Mouse (Mus musculus): ENCODE measurements around the gene Atg2b. TPM values are rescaled to one million over a fixed set of nuclear protein-coding genes. Genes with fewer than 3 reads are reported as not detected.

Gene Atg2b
- 10 to 100 TPM; 10.1 to 14.4 TPM for polyA plus RNA-seq (2017; shearing (Covaris generic))

DNA sequence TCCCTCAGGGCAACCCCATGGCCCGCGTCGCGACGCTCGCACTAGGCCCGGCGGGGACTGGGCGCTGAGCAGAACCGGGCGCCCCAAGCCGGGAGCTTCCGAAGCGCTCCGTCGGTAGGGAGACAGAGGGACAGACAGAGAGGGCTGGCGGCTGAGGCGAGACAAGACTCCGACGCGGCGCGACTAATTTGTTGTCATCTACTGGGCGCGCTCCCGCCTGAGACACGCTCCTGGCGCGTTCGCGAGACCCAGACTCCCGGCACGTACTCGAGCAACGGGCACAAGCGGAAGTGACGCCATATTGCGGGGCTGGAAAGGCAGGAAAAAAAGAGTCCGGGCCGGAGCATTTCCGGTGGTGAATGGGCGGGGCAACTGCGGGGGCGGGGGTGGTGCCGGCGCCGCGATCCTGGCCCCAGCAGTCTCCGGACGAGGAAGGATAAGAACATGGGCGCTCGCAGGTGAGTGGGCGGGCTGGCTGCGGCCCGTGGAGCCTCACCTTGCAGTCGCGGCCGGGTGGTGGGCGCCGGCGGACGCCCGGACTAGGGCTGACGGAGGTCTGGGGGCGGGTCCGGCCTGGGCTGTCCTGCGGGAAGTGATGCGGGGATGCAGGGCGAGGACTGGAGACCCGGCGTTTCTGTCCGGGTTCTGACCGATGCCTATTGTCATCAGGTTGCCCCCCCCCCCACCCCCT, at the start of gene Atg2b:
TSS of gene Atg2b (minus strand) at position 211 of the 691 bp plus-strand sequence.
- ATAC-seq: peak; percentile 82

DNA sequence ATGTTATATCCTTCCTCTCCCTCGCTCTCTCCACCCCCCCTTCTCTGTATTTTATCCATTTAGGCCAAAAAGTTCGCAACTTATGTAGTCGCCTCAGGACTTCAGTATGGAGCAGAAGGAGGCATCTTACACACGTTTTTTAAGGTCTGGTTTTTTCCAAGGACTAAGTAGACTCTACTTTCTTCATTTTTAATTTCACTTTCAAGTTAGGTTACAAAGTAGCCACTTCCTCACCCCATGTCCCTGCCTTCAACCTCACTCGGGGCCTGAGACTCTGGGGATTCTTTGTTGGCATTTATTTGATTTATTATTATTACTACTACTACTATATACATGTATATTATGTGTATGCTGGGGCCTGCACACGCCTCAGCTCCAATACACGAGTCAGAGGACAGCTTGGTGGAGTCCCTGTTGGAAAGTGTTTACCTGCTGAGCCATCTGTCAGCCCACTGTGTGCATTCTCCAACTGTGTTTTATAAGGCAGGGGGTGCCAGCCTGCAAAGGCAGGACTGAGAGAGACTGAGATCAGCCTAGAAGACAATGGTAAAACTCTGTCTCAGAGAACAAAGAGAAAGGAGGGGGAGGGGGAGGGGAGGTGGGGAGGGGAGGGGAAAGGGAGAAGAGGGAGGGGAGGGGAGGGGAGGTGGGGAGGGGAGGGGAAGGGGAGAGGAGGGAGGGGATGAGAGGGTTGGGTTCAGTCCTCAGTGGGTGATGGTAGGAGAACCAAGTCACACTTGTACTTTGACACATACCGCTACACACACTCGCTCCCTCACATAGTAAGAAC, 48.6 kb upstream of the Atg2b start:
- ATAC-seq: no peak

DNA sequence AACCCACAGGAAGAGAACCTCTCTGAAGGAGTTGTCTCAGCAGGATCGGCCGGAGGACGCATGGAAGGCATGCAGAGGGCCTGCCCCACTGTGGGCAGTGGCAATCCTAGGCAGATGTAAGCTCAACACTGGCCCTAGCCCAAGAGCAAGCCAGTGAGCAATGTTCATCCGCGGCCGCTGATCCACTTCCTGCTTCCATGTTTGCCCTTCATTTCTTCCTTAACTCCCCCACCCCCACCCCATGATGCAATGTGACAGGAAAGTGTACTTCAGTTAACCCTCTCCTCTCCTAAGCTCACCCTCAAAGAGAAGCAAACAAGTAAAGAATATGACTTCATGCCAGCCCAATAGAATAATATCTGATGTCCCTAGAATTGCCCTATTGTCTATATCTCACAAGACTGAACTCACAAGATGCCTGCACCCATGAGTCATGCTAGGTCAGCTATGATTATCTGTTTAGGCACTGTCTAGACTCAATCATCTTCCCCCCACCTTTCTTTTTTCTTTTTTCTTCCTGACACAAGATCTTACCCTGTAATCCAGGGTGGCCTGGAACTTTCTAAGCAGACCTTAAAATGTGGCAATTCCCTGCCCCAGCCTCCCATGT, 45.9 kb upstream of the Atg2b start:
- no peak for ATAC-seq

DNA sequence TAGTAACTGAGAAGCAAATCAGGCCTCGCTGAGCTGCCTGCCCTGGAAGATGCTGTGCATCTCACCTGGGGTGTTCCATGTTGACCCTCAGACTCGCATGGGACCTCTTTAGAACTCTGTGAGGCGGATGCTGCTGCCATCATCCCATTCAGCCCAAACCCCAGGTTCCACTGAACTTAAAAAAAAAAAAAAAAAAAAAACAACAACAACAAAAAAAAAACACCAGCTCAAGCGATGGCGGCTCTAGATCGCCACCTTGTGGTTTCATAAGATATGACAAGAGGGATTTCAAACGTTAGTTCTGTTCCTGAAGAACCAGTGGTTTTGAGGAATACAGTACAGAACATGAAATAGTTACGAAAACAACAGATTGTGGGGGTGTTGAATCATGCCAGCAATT, 43.0 kb upstream of the Atg2b start:
- no peak for ATAC-seq

DNA sequence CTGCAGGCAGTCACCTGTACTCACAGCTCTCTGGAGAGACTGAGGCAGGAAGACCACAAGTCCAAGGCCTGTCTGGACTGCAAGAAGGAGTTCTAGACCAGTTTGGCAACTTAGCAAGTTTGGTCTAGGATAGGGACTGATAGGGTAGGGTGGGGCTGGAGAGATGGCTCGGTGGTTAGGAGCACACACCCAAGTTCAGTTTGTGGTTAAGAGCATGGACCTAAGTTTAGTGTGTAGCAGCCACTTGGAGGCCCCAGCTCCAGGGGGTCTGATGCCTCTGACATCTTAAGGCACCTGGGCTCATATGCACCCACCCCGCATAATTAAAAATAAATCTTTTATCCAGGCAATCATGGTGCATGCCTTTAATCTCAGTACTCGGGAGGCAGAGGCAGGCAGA, 42.3 kb upstream of the Atg2b start:
- no peak for ATAC-seq

DNA sequence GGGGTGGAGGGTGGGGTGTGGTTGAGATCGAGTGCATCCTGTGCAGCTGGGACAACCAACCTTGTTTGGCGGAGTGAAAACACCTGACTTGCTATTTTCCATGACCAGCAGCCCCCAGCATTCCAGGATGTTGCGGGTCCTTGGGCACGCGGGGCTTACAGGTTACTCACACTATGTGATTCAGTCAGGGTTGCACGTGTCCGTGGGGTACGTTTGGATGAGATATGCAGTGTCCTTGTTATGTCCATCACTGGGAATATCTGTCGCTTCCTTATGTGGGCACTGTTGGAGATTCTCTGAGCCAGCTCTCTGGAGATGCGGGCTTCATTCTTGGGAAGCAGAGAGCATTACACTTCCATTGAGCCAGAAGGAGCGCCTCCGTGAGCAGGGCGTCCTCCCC, 40.7 kb upstream of the Atg2b start:
- no peak for ATAC-seq

DNA sequence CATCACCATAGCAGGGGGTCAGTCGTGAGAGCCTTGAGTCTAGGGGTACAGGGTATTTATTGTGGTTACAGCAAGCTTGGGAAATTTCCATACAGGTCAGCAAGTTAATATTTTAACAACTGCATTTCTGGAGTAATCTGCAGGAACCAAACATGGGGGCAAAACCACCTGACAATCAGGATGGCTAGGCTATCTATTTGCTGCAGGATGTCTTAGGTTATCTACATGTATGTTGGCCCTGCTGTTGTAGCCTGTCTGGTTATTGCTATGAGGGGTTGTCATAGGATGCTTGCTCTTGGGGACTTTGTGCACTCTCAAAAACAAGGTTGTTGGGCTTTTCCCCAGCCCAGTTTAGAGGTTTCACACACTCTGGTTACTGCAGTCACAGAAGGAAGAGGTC, 39.6 kb upstream of the Atg2b start:
- ATAC-seq: no peak

DNA sequence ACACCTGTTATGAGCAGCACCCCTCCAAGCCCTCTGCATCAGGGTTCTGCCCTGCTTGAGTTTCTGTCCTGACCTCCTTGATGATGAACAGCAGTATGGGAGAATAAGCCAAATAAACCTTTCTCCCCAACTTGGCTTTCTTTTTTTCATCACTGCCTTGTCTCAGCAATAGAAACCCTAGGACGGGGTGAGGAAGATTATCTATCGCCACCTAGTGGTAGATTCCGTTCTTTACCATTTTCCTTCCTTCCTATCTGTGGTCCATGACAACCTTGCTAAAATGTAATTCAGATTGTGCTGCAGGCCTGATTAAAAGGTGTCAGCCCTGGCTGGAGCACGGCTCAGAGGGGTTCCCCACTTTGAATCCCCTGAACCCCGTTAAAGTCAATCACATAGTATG, 37.6 kb upstream of the Atg2b start:
- peak; percentile 58 for ATAC-seq

DNA sequence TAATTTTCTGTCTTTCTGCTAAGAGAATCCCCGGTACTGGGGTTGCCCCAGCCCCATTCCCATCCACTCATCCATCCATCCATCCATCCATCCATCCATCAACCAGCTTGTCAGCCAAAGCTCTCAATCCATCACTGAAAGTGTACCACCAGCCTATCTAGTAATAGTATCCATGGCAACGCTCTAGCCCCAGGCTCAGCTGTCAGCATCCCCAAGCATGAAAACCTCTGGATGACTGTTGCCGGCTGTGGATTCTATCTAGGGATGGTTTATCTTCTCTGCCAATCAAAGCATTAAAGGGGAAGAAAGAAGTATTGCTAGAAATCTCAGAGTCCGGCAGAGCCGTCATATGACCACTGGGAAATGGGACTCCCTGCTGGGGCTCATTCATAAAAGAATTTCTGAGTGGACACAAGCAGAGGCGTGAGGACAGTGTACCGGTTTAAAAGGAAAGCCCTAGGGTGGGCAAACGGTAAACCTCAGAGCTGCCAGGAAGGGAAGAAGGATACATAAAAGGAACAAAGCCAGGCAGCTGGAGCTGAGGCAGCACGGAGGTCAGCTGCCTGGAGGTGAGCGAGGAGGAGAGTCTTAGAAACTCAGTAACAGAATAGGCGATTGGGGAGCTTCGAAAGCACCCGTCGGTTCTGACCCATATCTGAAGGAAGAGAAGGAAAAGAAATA, 36.6 kb upstream of the Atg2b start:
- no peak for ATAC-seq

DNA sequence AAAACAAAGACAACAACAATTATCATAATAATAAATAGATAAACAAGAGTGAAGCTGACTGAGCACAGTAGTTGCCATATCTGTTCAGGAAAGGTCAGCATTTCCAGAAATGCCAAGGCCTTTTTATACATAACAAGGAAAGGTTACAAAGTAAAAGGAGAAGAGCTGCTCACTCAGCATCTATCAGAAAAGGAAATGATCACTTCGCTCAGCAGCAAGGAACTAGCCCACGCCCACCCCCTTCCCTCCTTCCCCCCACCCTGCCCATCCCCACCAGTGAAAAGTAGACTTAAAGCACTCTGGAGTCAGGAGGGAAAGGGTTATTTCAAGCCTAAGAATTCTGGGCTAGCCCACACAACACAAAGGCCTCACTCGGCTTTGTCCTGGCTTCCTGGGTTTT, 35.2 kb upstream of the Atg2b start:
- no peak for ATAC-seq

DNA sequence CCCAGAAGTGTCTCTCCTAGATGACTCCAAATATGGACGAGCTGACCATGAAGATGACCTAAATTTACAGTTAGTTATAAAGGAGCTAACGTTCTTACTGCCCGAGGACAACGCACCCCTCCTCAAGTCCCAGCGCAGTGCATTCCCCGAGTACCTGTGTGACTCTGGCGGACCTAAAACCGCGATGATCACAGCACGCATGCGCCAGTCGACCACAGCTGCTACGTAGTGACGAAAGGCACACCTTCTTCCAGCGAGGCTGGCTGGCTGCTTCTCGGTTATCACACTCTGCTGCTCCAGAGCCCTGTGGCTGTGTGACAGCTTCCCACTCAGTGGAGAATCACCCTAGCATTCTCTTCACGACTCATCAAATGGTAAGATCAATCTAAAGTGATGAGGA, 33.6 kb upstream of the Atg2b start:
- ATAC-seq: peak; percentile 43

DNA sequence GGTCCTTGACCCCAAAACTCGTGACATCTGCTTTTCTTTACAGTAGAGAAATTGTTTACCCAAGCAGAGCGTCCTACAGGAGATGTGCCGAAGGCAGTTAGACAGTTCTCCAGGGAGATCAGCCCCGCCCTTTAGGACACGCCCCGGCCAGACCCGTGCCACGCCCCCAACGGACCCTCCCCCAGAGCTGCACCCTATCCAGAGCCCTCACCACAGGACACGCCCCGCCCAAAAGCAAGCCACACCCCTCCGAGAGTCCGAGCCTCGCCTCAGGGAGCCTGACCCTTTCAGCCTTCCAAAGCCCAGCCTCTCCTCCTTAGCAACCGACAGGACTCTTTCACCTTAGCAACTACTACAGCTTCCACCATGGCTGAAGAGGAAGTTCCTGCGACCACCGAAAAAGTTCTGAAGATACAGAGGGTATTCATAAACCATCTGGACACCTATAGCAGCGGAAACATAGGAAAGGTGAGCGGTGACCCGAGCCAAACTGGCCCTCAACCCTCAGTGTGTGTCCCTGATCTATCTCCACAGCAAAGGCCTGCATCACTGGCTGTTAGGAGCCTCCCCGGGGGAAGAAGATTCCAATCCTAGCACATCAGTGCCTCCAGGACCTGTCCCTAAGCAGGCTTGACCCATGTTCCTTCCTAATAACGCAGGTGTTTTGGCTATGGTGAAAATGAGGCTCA, 20.9 kb upstream of the Atg2b start, which contains the start of gene Ak7:
TSS of gene Ak7 (plus strand) at position 178 of the 689 bp plus-strand sequence.
- no peak for ATAC-seq

DNA sequence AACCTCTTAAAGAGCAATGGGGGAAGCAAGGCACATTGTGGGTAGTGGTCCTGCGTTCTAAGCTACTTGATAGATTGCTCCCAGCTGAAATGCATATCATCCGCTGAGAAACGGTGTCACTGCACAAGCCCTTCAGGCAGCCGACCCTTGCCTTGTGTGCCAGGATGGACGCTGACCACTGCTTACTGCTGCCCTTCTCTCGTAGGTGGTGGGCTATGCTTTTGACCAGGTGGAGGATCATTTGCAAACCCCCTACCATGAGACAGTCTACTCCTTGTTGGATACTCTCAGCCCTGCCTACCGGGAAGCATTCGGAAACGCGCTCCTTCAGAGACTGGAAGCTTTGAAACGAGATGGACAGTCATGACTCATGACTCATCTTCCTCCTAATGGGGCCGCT, 15.4 kb upstream of the Atg2b start:
- ATAC-seq: no peak

DNA sequence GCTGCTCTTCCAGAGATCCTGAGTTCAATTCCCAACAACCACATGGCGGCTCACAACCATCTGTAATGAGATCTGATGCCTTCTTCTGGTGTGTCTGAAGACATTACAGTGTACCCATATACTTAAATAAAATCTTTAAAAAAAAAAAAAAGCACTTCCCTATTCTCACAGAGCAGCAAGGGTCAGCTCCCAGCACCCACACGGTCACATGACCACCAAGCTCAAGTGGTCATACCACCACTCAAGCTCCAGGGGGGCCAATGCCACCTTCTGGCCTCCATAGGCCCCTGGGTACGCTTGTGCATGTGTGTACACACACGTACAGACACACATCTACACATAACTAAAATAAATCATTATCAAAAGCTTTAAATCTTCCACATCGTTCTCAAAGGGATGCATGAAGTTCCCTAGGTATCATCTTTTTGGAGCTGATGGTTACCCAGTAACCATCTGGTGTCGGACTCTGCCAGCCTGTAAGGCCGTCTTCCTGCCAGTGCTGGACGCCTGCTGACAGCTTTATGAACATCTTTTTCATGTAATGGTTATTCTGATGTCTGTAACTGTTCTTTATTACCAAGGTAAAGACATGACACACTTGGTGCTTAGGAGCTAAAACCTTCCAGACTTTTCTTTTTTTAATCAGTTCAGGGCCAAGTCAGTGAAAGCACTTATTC, 12.2 kb upstream of the Atg2b start:
- no peak for ATAC-seq

DNA sequence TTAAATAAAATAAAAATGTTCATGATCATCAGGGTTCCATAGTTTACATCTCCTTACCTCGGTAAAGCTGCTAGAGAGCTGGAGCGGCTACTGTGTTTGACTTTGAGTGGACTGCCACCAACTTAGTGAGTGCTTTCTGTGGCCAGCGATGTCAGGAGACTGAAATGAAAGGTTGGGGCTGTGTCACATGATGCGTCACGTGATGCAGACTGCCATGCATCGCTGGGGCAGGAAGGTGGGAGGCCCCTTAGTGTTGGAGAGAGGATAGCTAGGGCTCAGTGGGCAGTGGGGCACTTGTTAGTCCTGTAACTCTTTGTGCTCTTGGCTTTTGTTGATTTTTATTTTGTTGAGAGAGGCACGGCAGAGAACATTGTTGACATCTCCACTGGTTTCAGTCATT, 10.8 kb upstream of the Atg2b start:
- no peak for ATAC-seq

DNA sequence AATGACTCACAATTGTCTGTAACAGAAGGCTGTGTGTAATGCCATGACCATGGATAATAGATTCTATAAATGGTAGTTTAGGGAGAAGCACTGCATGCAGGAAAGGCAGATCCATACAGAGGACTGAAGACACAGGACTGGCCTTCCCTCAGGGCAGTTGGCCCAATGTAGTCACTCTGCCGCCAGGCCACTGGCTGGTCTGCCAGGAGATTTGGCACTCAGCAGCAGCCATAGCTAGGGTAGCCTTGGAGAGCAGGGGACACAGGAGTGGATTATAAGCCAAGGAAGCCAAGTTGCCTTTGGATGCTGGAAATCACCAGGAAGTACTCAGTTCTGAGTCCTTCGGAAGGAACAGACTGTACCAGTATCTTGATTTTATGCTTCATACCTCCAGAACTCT, 9.0 kb upstream of the Atg2b start:
- no peak for ATAC-seq

DNA sequence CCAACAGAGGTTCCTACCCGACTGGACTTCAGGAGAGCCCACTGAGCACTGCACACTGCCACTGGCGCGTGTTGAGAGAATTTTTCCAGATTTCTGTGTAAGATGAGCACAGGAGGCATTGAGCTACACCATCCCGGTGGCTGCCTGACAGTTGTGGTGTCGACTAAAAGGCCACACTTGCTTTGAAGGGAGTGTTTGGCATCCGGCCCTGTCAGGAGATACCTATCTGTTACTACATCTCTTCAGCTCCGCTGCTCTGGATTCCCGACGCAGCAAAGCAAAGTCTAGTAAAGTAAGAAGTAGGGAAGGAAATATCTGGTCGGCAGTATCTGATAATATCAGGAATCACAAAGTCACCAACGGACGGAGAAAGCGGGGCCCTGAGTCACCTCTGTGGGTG, 4.4 kb upstream of the Atg2b start:
- ATAC-seq: no peak

DNA sequence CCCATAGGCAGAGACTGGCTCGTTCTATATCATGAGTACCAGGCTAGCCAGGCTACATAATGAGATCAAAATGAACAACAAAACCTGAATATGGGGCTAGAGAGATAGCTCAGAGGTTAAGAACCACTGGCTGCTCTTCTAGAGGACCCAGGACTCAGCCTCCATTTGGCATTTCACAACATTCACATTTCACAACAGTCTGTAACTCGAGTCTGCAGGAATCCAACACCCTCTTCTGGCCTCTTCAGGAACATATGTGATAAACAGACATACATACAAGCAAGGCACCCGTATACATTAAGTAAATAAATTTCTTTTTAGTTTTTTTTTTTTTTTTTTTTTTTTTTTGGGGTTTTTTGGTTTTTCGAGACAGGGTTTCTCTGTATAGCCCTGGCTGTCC, 3.5 kb upstream of the Atg2b start:
- ATAC-seq: no peak

DNA sequence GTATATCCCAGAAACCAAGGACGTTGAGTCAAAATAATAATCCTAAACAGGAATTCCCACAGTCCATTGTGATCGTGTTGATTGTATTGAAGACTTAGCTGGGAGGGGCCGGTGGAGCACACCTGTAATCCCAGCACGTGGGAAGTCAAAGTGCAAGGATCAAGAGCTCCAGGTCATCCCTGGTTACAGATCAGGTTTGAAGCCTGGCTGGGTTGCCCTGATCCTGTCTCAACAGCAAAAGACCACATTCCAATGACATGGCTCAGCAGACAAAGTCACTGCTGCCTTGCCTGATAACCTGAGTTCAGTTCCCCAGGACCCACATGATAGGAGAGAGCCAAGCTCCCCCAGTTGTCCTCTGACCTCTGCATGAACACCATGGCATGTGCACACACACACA, 2.4 kb upstream of the Atg2b start:
- ATAC-seq: no peak

DNA sequence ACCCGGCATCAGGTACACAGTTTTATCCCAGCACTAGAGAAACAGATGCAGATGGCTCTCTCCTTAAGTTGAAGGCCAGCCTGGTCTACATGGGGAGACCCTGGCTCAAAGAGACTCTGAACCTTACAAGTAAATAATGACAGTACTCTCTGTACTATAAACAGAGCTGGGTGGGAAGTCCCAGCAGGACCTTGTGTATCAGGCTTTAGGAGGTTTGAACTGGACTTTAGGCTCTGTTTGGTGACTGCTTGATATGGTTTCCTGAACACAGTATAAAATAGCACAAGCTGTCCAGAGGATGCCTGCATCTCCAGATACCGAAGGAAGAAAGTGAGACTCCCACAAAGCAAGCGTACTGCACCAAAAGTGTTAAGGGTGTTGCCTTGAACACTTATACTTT, 1.8 kb upstream of the Atg2b start:
- ATAC-seq: no peak

DNA sequence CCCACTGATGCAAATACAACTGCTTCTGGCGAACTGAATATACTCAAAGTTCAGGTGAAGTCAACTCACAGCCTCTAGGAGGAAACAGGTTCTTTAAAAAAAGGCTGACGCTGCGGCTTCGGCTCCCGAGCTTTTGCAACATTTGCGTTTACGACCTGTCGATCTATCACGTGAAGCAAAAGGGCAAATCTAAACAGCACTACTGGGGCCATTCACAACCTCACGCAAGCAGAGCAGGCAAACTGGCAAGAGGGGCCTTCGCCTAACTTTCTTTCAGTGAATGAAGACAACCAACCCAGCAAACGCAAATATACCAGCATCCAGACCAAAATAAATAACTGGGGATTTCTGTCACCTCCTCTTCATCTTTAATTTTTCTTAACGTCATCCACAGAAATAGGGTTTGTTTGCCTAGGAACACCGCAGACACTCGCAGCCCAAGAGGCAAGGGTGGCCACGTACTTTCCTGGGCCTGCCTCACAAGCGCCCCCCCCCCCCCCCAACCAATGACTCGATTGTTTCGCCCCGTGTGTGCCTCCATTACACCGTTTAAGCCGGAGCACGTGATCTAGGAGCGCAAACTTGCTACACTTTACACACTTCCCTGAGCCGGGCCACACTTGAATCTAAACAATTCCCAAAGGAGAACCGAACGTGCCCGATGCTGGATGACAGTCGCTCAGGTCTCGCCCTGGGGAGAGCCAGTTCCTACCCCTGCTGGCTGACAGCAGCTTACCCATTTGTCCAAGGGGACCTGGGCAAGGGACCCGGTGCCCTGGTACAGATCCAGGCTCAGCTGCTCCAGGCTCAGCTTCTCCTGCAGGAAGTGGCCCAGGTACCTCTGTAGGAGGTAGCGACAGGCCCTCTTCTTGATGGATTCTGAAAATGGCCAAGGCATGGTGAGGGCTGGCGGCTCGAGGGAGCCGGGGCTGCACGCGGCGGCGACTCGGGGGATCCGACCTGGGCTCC, 794 bp downstream of the Atg2b start, which contains the start of gene Gskip:
TSS of gene Gskip (plus strand) at position 897 of the 969 bp plus-strand sequence.
- ATAC-seq: peak; percentile 44

Measured in CD4-positive, CD25-positive, alpha-beta regulatory T cell, adult 4 months (primary cell).